Mouse (Mus musculus) intestine, embryonic 14.5 days (tissue): ENCODE measurements at regions not wholly inside any gene's neighbourhood (a gene's known extent, or its start where the extent isn't known, plus 50 kb on each side); places are given as distances from the start of the nearest gene placed in this dataset.
"Not testable (repeated sequence)": the region's sequence is repeated elsewhere in the genome, so short reads cannot be mapped to it uniquely, and the experiment has no call there.

Experiments used
- ATAC-seq: fragments of 200-750 bp; cut with Nextera tagmentation; replicated peaks from 2 replicates; pipeline ENCODE4 v1.8.0; 2017; ENCODE audit warnings: low read depth, moderate number of reproducible peaks, moderate TSS enrichment, moderate library complexity; ENCODE audit not compliant: low FRiP score, low TSS enrichment
- DNase-seq: peaks from one replicate; pipeline ENCODE4 v3.0.0-alpha.2; 2018; ENCODE audit warnings: low spot score
- H3K27ac ChIP-seq: fragments of 300-500 bp; sonication (generic); 2 replicates; pipeline ENCODE4 v1.5.1; 2014; ENCODE audit warnings: low read depth, mild to moderate bottlenecking, control low read depth
- H3K27me3 ChIP-seq: fragments of 300-500 bp; sonication (generic); replicated peaks from 2 replicates; pipeline ENCODE4 v1.6.1; 2014; ENCODE audit warnings: low read length, control low read depth; ENCODE audit not compliant: control insufficient read depth, insufficient read depth
- H3K36me3 ChIP-seq: fragments of 300-500 bp; sonication (generic); 2 replicates; pipeline ENCODE4 v1.6.1; 2014; ENCODE audit warnings: low read length, control low read depth; ENCODE audit not compliant: control insufficient read depth, insufficient read depth
- H3K4me1 ChIP-seq: fragments of 300-500 bp; sonication (generic); replicated peaks from 2 replicates; pipeline ENCODE4 v1.6.1; 2014; ENCODE audit warnings: low read length, control low read depth, mixed read lengths; ENCODE audit not compliant: control insufficient read depth, insufficient read depth
- H3K4me2 ChIP-seq: fragments of 300-500 bp; sonication (generic); 2 replicates; pipeline ENCODE4 v1.6.1; 2014; ENCODE audit warnings: low read length
- H3K4me3 ChIP-seq: fragments of 300-500 bp; sonication (generic); 2 replicates; pipeline ENCODE4 v1.5.1; 2014; ENCODE audit warnings: low read depth, low read length, control low read depth, mixed read lengths
- H3K9ac ChIP-seq: fragments of 300-500 bp; sonication (generic); 2 replicates; pipeline ENCODE4 v1.6.1; 2014; ENCODE audit warnings: mild to moderate bottlenecking, low read length
- H3K9me3 ChIP-seq: fragments of 300-500 bp; sonication (generic); 2 replicates; pipeline ENCODE4 v1.6.1; 2016; ENCODE audit warnings: low read length, control low read depth; ENCODE audit not compliant: control insufficient read depth
- WGBS: fragments of 180-500 bp; shearing (Covaris S2); extraction: QIAGEN DNeasy Blood & Tissue Kit; methylation state at CpG from one replicate; pipeline ENCODE4 v1.1.7; 2014; 5-methylcytosine and 5-hydroxymethylcytosine counted together

DNA sequence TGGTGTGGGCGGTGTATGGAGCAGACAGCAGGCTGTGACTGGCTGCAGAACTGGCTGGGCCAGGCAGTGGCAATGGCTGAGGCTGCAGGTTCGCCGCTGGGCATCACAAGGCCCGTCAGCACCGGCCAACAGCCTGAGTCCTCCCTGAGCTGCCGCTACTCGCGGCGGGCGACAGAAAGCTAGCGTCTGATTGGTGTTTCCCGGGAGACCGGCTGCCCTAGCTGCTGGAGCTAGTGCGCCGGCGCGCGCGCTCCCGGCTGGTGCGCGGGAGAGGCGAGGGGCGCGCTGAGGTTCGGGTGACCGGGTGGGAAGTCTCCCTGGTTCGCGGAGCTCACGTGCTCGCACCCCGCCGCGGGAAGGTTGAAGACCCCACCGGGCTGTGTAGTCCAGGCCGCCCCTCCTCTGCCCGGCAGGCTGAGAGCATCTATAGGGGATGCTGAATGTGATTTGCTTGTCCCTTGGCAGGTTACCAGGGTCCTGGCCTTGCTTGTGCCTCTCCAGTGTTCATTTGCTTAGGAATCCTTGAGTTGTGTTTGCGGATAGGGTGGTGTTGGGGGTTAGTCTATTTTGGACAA lies 241.2 kb downstream of the Mef2c start:
- H3K36me3 ChIP-seq: no peaks in the 10 kb centered on the region
- 0 out of 2 replicates have a peak, but pooled peaks cover 4% of the 10 kb centered on the region for H3K4me1 ChIP-seq
- peaks cover 39% of the 10 kb centered on the region for H3K27me3 ChIP-seq
- DNase-seq (peak; percentile 77), ATAC-seq (peak; percentile 89)
- H3K4me2 ChIP-seq: peak overlapping the region; percentile 63
- H3K27ac ChIP-seq: no peak overlapping the region
- H3K9me3 ChIP-seq: no peaks in the 10 kb centered on the region
- under 1% methylated on average over 37 of the region's 38 CpGs for WGBS
- peak overlapping the region; percentile 39 for H3K4me3 ChIP-seq
- H3K9ac ChIP-seq: peak overlapping the region; percentile 42

DNA sequence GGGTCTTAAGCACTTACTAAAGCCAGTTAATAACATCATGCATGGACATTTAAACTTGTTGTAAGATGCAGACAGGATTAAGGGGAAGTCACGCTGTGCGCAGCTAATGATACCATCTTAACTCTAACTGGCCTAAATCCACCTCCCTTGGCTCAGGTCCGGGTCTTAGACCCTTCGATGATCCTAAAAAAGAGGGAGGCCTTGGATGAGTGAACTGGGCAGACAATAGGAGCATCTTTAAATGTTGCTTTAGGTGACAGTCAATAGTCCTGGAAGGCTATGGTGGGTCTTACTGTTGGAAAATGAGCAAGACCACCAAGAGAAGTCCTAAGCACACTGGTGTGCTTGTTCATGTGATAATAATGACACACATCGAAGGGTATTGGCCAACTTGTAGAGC lies 242.1 kb downstream of the Mef2c start:
- no peak for ATAC-seq

GRCm38 (mm10) chr13:83747671-83748070 lies 243.8 kb downstream of the Mef2c start:
- no peak overlapping the region for H3K4me3 ChIP-seq
- DNase-seq: no peak
- ATAC-seq: no peak
- H3K27ac ChIP-seq: no peak overlapping the region
- H3K27me3 ChIP-seq: peaks cover 13% of the 10 kb centered on the region
- no peaks in the 10 kb centered on the region for H3K36me3 ChIP-seq
- WGBS: 72% methylated on average over 3 of the region's 3 CpGs
- H3K9ac ChIP-seq: no peak overlapping the region
- H3K9me3 ChIP-seq: no peaks in the 10 kb centered on the region
- 0 out of 2 replicates have a peak, but pooled peaks cover 4% of the 10 kb centered on the region for H3K4me1 ChIP-seq
- no peak overlapping the region for H3K4me2 ChIP-seq

More for the DNA sequence above, 242.1 kb downstream of the Mef2c start:
- Histone ChIP-seq H3K36me3 (no peaks in the 10 kb centered on the region), H3K27ac (no peak overlapping the region), H3K4me2 (no peak overlapping the region), H3K4me3 (no peak overlapping the region), H3K4me1 (0 out of 2 replicates have a peak, but pooled peaks cover 4% of the 10 kb centered on the region), H3K9ac (no peak overlapping the region), H3K27me3 (peaks cover 30% of the 10 kb centered on the region), H3K9me3 (no peaks in the 10 kb centered on the region)
- 82% methylated on average over 5 of the region's 5 CpGs for WGBS
- DNase-seq: no peak

DNA sequence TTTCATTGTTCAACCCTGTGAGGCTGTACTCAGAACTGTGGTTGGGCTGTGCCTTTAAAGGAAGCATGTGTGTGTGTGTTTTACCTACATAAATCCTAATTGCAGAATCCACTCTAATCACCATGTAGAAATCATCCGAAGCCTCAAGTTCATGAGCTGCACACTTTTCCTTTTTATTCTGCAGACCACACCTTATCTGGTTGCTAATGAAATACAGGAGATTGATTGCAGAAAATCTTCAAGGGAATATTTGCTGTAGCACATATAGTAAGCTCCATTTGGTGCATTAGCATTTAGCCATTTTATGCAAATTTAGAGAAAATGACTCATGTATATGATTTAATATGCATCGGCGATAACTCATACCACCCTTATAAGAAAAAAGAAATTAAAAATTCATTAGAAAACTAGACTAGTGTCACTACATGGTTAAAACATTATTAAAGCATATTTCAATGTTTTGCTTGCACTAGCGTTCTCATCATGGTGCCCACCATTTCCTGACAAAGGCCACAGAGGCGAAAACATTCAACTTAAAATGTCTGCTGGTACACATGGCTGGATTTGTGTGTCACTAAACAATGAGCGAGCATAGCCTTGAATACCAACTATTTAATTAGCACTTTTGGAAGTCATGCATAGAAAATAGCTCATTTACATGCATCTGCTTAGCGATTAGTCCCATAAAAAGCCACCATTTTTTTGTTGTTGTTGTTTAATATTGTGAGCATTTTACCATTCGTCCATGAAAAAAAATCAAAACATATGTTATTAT lies 245.7 kb downstream of the Mef2c start:
- H3K4me2 ChIP-seq: no peak overlapping the region
- DNase-seq: no peak
- no peak overlapping the region for H3K4me3 ChIP-seq
- 80% methylated on average over 8 of the region's 8 CpGs for WGBS
- peaks cover 12% of the 10 kb centered on the region; the same call in 1 of the 2 replicates for H3K27me3 ChIP-seq
- no peak overlapping the region for H3K9ac ChIP-seq
- H3K27ac ChIP-seq: no peak overlapping the region
- no peaks in the 10 kb centered on the region for H3K9me3 ChIP-seq
- no peak for ATAC-seq
- no peaks in the 10 kb centered on the region for H3K36me3 ChIP-seq
- 0 out of 2 replicates have a peak, but pooled peaks cover 2% of the 10 kb centered on the region for H3K4me1 ChIP-seq

- DNase-seq (no peak), ATAC-seq (no peak)
- Histone ChIP-seq H3K36me3 (no peaks in the 10 kb centered on the region), H3K9me3 (no peaks in the 10 kb centered on the region), H3K4me2 (no peak overlapping the region), H3K4me3 (no peak overlapping the region), H3K27ac (no peak overlapping the region), H3K9ac (no peak overlapping the region), H3K4me1 (no peaks in the 10 kb centered on the region), H3K27me3 (peaks cover 6% of the 10 kb centered on the region; the same call in 1 of the 2 replicates)
- 64% methylated on average over 4 of the region's 4 CpGs for WGBS
Measured at GRCm38 (mm10) chr13:83750437-83750836, 246.6 kb downstream of the Mef2c start.

GRCm38 (mm10) chr13:83760387-83761170 lies 256.7 kb downstream of the Mef2c start:
- no peak for ATAC-seq
- H3K27ac ChIP-seq: no peak overlapping the region
- DNase-seq: no peak

GRCm38 (mm10) chr13:83762484-83762883 lies 258.6 kb downstream of the Mef2c start:
- no peak overlapping the region for H3K4me2 ChIP-seq
- 95% methylated on average over 1 of the region's 1 CpGs for WGBS
- H3K9me3 ChIP-seq: no peaks in the 10 kb centered on the region
- DNase-seq (no peak), ATAC-seq (no peak)
- no peaks in the 10 kb centered on the region for H3K27me3 ChIP-seq
- no peak overlapping the region for H3K4me3 ChIP-seq
- no peaks in the 10 kb centered on the region for H3K4me1 ChIP-seq
- no peak overlapping the region for H3K9ac ChIP-seq
- no peaks in the 10 kb centered on the region for H3K36me3 ChIP-seq
- H3K27ac ChIP-seq: no peak overlapping the region

More at GRCm38 (mm10) chr13:83760387-83761170, 256.7 kb downstream of the Mef2c start:
- Histone ChIP-seq H3K4me2 (no peak overlapping the region), H3K9me3 (no peaks in the 10 kb centered on the region), H3K4me3 (no peak overlapping the region), H3K36me3 (no peaks in the 10 kb centered on the region), H3K4me1 (no peaks in the 10 kb centered on the region), H3K9ac (no peak overlapping the region), H3K27me3 (no peaks in the 10 kb centered on the region)
- 79% methylated on average over 14 of the region's 14 CpGs for WGBS

DNA sequence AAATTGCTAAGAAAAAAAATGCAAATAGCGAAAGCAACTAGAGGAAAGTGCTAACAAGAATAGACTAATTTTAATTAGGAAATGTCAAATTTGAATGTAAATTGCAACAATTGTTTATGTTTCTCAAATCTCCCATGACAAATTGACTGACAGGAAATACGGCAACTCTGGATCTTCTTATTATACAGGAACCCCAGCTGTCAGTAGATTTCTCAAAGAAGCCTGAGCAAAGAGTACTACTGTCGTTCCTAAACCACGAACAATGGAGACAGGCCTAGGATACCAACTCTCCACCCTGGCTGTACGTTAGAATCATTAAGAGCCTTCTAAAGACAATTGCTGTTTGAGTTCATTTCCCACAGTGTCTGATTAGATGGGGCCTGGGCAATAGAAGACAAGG lies 259.5 kb downstream of the Mef2c start:
- not testable (repeated sequence) for ATAC-seq, DNase-seq, H3K9ac ChIP-seq, H3K27me3 ChIP-seq, H3K9me3 ChIP-seq, H3K4me1 ChIP-seq, H3K4me3 ChIP-seq, H3K4me2 ChIP-seq, H3K27ac ChIP-seq, H3K36me3 ChIP-seq
- WGBS: 75% methylated on average over 5 of the region's 5 CpGs
